Mouse (Mus musculus): ENCODE results near the gene Jmjd6. TPM values are rescaled to one million over a fixed set of nuclear protein-coding genes. Genes with fewer than 3 reads are reported as not detected.
A peak's percentile ranks its signal among the peaks of the same experiment; 100 is the strongest.

Gene Jmjd6
- polyA plus RNA-seq, 1 experiment from 2014 or later = 37.0 TPM

DNA sequence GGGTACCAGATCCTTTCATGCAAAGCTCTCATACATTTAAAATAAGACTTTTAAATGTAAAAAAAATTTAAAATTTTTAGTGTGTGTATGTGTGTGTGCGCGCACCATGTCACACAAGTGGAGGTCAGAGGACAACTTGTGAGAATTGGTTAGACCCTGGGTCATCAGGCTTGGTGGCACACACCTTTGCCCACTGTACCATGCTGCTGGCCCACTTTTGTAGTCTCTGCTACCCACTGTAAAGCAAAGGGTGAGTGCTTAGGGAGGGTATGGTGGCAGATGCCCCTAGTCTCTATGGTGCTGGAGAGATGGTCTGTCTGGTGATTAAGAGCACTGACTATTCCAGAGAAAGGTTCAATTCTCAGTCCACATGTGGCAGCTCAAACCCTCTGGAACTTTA is 20.0 kb downstream of the Jmjd6 start:
- Histone ChIP-seq H3K4me3 (ENCODE audit: low read depth, low read length) (no peak overlapping the region), H3K27me3 (replicated peaks; ENCODE audit: insufficient read depth, low read length) (no peaks in the 10 kb centered on the region), H3K36me3 (ENCODE audit: insufficient read depth, low read length) (no peaks in the 10 kb centered on the region), H3K4me1 (ENCODE audit: insufficient read depth, low read depth, low read length) (no peaks in the 10 kb centered on the region; the same call in 1 of the 2 replicates), H3K9me3 (ENCODE audit: low read length) (no peaks in the 10 kb centered on the region), H3K27ac (ENCODE audit: low read length) (no peak overlapping the region), H3K9ac (replicated peaks; ENCODE audit: low read depth) (no peak overlapping the region), H3K4me2 (replicated peaks; ENCODE audit: low read depth, low read length) (no peak overlapping the region)
- TF ChIP-seq CTCF (IDR thresholded peaks at IDR 0.05) = no peak
- TF ChIP-seq EP300 (IDR thresholded peaks at IDR 0.05) = no peak
- DNase-seq (ENCODE audit: low spot score) = no peak
- 100% methylated on average over 2 of the region's 2 CpGs for WGBS
- no peak for ATAC-seq

DNA sequence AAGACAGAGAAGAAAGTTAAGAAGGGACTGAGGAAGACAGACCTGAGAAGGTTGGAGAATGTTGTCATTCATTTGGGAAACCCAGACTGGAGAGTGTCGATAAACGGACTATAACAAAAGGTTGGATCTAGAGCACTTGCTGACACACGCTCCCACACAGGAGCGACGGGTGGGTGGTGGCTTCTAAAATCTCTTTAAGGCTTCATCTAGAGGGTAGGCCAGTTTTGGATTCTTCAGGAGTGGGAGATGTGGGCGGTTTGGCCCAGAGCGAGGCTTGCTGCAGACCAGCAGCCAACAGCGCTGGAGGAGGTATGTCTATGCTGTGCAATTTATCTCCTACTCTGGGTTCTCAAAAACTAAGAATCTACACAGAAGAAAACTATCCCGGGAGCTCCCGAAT is 20.6 kb downstream of the Jmjd6 start:
- Histone ChIP-seq H3K9ac (replicated peaks; ENCODE audit: low read depth) (no peak overlapping the region), H3K4me3 (ENCODE audit: low read depth, low read length) (no peak overlapping the region), H3K27me3 (replicated peaks; ENCODE audit: insufficient read depth, low read length) (no peaks in the 10 kb centered on the region), H3K9me3 (ENCODE audit: low read length) (no peaks in the 10 kb centered on the region), H3K4me2 (replicated peaks; ENCODE audit: low read depth, low read length) (no peak overlapping the region), H3K36me3 (ENCODE audit: insufficient read depth, low read length) (no peaks in the 10 kb centered on the region), H3K4me1 (ENCODE audit: insufficient read depth, low read depth, low read length) (no peaks in the 10 kb centered on the region; the same call in 1 of the 2 replicates), H3K27ac (ENCODE audit: low read length) (no peak overlapping the region)
- no peak for TF ChIP-seq CTCF (IDR thresholded peaks at IDR 0.05)
- TF ChIP-seq EP300 (IDR thresholded peaks at IDR 0.05) = no peak
- no peak for DNase-seq (ENCODE audit: low spot score)
- ATAC-seq = no peak
- 80% methylated on average over 10 of the region's 10 CpGs for WGBS

DNA sequence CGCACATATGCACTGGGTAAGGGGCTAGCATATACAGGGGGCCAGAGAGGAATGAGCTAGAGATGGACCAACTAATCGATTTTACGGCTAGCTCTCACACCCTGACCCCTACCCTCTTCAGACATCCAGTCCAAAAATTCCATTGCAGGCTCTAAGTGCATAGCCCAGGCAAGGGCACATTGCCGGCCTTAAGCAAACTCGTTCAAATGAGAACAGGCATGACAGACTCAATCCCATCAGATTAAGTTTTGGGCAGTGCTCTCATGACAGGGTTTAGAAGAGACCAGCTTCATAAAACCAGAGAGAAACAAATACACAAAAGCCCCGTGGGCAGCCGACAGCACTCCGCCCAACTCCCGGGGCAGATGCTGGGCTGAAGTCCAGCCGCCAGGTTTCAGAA is 21.0 kb downstream of the Jmjd6 start:
- Histone ChIP-seq H3K36me3 (ENCODE audit: insufficient read depth, low read length) (no peaks in the 10 kb centered on the region), H3K4me1 (ENCODE audit: insufficient read depth, low read depth, low read length) (no peaks in the 10 kb centered on the region; the same call in 1 of the 2 replicates), H3K27ac (ENCODE audit: low read length) (no peak overlapping the region), H3K27me3 (replicated peaks; ENCODE audit: insufficient read depth, low read length) (no peaks in the 10 kb centered on the region), H3K9me3 (ENCODE audit: low read length) (no peaks in the 10 kb centered on the region), H3K4me2 (replicated peaks; ENCODE audit: low read depth, low read length) (no peak overlapping the region), H3K4me3 (ENCODE audit: low read depth, low read length) (no peak overlapping the region), H3K9ac (replicated peaks; ENCODE audit: low read depth) (no peak overlapping the region)
- ATAC-seq (no peak), DNase-seq (ENCODE audit: low spot score) (no peak)
- no peak for TF ChIP-seq CTCF (IDR thresholded peaks at IDR 0.05)
- no peak for TF ChIP-seq EP300 (IDR thresholded peaks at IDR 0.05)
- 47% methylated on average over 10 of the region's 10 CpGs for WGBS

DNA sequence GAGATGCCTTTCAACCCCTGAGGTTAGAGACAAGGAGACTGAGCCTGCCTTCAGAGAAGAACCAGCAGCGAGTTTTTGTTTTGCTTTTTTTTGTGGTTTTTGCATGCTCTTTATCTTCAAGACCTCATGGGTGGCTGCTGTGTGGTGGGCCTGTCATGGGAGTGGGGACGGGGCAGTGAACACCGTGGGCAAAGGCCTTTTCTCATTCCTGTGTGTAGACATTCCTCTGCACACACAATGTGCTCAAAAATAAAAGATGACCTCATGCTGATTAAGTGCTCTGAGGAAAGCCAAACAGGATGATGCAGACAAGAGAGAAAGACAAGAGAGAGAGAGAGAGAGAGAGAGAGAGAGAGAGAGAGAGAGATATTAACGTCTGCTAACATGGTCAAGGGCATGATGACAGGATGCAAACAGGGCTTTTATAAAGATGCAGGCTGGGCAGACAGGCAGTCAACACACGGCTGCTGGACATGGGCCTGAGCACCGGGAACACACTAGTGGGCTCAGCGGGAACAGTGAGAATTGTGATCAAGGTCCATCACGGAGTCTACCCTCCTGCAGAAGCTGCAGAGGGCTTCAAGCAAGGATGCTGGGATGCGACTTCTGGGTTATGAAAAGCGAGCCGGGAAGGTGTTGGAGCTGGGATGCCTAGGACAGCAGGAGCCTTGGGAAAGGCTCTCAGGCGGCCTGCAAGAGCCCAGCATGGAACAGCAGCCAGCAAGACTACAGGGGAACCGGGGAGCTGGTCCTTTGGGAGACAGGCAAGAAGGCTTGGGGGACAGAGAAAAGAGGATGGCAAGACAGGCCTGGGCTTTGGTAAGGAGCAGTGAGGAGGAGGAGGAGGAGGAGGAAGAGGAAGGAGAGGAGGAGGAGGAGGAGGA is 21.9 kb downstream of the Jmjd6 start:
- Histone ChIP-seq H3K27me3 (replicated peaks; ENCODE audit: insufficient read depth, low read length) (no peaks in the 10 kb centered on the region), H3K27ac (ENCODE audit: low read length) (peak overlapping the region; percentile 75), H3K4me3 (ENCODE audit: low read depth, low read length) (no peak overlapping the region), H3K9ac (replicated peaks; ENCODE audit: low read depth) (no peak overlapping the region), H3K4me1 (ENCODE audit: insufficient read depth, low read depth, low read length) (no peaks in the 10 kb centered on the region; the same call in 1 of the 2 replicates), H3K4me2 (replicated peaks; ENCODE audit: low read depth, low read length) (no peak overlapping the region), H3K9me3 (ENCODE audit: low read length) (no peaks in the 10 kb centered on the region), H3K36me3 (ENCODE audit: insufficient read depth, low read length) (no peaks in the 10 kb centered on the region)
- peak; percentile 84 for DNase-seq (ENCODE audit: low spot score)
- peak; percentile 65 for TF ChIP-seq EP300 (IDR thresholded peaks at IDR 0.05)
- TF ChIP-seq CTCF (IDR thresholded peaks at IDR 0.05) = no peak
- 48% methylated on average over 13 of the region's 13 CpGs for WGBS
- ATAC-seq = peak; percentile 71

DNA sequence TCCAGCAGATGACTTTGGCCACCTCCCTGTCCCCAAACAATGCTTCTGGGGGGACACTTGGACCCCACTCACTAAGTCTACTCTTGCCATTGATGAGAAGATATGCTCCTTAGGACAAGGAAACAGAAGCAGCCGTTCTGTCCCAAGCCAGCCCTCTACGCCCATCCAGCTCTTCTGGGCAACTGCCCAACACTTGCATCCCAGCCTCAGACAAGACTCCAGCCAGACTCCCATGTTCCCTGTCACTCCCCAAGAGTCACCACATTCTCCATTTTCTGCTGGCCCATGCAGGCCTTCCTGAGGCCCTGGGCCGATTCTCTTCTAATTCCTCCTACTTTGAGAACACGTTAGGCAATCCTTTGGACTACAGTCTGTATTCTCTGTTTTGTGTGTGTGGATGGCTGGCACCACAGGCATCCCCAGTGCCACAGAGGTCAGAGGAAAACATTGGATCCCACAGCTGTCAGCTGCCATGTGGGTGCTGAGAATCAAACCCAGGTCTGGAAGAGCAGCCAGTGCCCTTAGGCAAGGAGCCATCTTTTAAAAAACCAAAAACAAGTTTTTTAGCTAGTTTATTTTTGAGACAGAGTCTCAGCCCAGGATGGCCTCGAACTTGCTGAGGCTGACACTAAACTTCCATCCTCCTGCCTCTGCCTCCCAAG is 23.2 kb downstream of the Jmjd6 start:
- no peaks in the 10 kb centered on the region for H3K27me3 ChIP-seq (replicated peaks; ENCODE audit: insufficient read depth, low read length)
- no peaks in the 10 kb centered on the region for H3K36me3 ChIP-seq (ENCODE audit: insufficient read depth, low read length)
- DNase-seq (ENCODE audit: low spot score) (no peak), ATAC-seq (no peak)
- no peaks in the 10 kb centered on the region for H3K9me3 ChIP-seq (ENCODE audit: low read length)
- no peak overlapping the region for H3K9ac ChIP-seq (replicated peaks; ENCODE audit: low read depth)
- no peak for TF ChIP-seq CTCF (IDR thresholded peaks at IDR 0.05)
- TF ChIP-seq EP300 (IDR thresholded peaks at IDR 0.05) = no peak
- no peak overlapping the region for H3K4me3 ChIP-seq (ENCODE audit: low read depth, low read length)
- no peaks in the 10 kb centered on the region; the same call in 1 of the 2 replicates for H3K4me1 ChIP-seq (ENCODE audit: insufficient read depth, low read depth, low read length)
- no peak overlapping the region for H3K4me2 ChIP-seq (replicated peaks; ENCODE audit: low read depth, low read length)
- no peak overlapping the region for H3K27ac ChIP-seq (ENCODE audit: low read length)
- WGBS = 74% methylated on average over 5 of the region's 5 CpGs

DNA sequence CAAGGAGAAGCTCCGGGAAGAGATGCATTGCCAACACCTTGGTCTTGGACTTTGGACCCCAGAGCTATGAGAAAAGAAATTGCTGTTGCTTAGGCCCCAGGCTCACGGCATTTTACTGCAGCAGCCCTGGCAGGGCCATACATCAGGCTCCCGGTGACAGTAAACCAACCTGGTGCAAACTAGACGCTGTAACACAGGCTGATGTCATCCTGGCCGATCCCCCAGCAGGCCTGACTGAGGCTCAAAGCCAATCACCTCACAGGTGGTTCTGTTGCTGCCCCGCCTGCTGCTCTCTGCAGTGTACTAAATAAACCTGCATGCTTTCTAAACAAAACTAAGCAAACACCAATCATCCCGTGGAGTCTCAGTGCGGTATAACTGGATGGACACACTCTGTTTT is 24.5 kb downstream of the Jmjd6 start:
- H3K36me3 ChIP-seq (ENCODE audit: insufficient read depth, low read length) = no peaks in the 10 kb centered on the region
- 51% methylated on average over 8 of the region's 8 CpGs for WGBS
- H3K4me1 ChIP-seq (ENCODE audit: insufficient read depth, low read depth, low read length) = peaks cover 5% of the 10 kb centered on the region
- no peak overlapping the region for H3K27ac ChIP-seq (ENCODE audit: low read length)
- ATAC-seq (no peak), DNase-seq (ENCODE audit: low spot score) (no peak)
- TF ChIP-seq CTCF (IDR thresholded peaks at IDR 0.05) = no peak
- TF ChIP-seq EP300 (IDR thresholded peaks at IDR 0.05) = no peak
- H3K27me3 ChIP-seq (replicated peaks; ENCODE audit: insufficient read depth, low read length) = no peaks in the 10 kb centered on the region
- no peak overlapping the region for H3K4me3 ChIP-seq (ENCODE audit: low read depth, low read length)
- H3K9ac ChIP-seq (replicated peaks; ENCODE audit: low read depth) = no peak overlapping the region
- no peaks in the 10 kb centered on the region for H3K9me3 ChIP-seq (ENCODE audit: low read length)
- no peak overlapping the region for H3K4me2 ChIP-seq (replicated peaks; ENCODE audit: low read depth, low read length)
